Mouse (Mus musculus) lung, postnatal 0 days (tissue): ENCODE results near the gene Gm37240.

Experiments
- CTCF ChIP-seq: IDR thresholded peaks from 2 replicates; pipeline ENCODE4 v1.5.1; 2016; ENCODE audit warnings: antibody characterized with exemption, mild to moderate bottlenecking
- EP300 ChIP-seq: IDR thresholded peaks from 2 replicates; pipeline ENCODE4 v1.6.1; 2016; ENCODE audit warnings: antibody characterized with exemption, mild to moderate bottlenecking, control low read depth

DNA sequence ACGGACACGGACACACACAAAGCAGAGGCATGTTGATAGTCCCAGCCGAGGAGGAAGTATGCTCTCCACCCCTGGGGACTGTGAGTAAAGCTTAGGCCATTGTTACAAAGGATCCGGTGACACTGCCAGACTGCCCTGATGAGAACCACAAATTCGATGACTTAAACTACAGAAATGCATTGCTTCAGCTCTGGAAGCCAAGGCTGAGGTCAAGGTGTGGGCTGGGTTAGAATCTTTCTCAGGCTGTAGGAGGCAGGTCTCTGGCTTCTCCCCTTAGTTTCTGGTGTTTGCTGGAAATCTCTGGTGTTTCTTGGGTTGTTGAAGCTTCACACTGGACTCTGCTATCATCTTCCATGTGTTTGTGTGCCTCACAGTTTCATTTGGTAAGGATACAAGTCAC is 42.4 kb upstream of the Gm37240 start:
- TF ChIP-seq CTCF (no peak), EP300 (no peak)
